Mouse (Mus musculus) liver, embryonic 16.5 days (tissue): Measurements from ENCODE around the gene Alk. TPM values are rescaled to one million over a fixed set of nuclear protein-coding genes. Genes with fewer than 3 reads are reported as not detected.

Source experiments
- ATAC-seq: fragments of 200-750 bp; cut with Nextera tagmentation; 2 replicates; pipeline ENCODE4 v1.8.0; 2017; ENCODE audit warnings: low read depth, mild to moderate bottlenecking, moderate number of reproducible peaks, moderate library complexity
- H3K27ac ChIP-seq: fragments of 300-500 bp; sonication (generic); 2 replicates; pipeline ENCODE4 v1.5.1; 2014; ENCODE audit warnings: mild to moderate bottlenecking, low read length
- H3K27me3 ChIP-seq: fragments of 300-500 bp; sonication (generic); 2 replicates; pipeline ENCODE4 v1.6.1; 2014; ENCODE audit warnings: low read depth, low read length, mixed read lengths; ENCODE audit not compliant: control insufficient read depth, insufficient read depth
- H3K36me3 ChIP-seq: fragments of 300-500 bp; sonication (generic); 2 replicates; pipeline ENCODE4 v1.6.1; 2014; ENCODE audit warnings: mild to moderate bottlenecking; ENCODE audit not compliant: control insufficient read depth, insufficient read depth
- H3K4me1 ChIP-seq: fragments of 300-500 bp; sonication (generic); 2 replicates; pipeline ENCODE4 v1.6.1; 2014; ENCODE audit warnings: low read depth, low read length, mixed read lengths; ENCODE audit not compliant: control insufficient read depth
- H3K4me2 ChIP-seq: fragments of 300-500 bp; sonication (generic); 2 replicates; pipeline ENCODE4 v1.6.1; 2014; ENCODE audit warnings: low read depth, low read length, mixed read lengths
- H3K4me3 ChIP-seq: fragments of 300-500 bp; sonication (generic); 2 replicates; pipeline ENCODE4 v1.5.1; 2014; ENCODE audit warnings: low read depth, mild to moderate bottlenecking, low read length
- H3K9ac ChIP-seq: fragments of 300-500 bp; sonication (generic); 2 replicates; pipeline ENCODE4 v1.6.1; 2014; ENCODE audit warnings: low read depth, low read length
- H3K9me3 ChIP-seq: fragments of 300-500 bp; sonication (generic); replicated peaks from 2 replicates; pipeline ENCODE4 v1.6.1; 2016; ENCODE audit warnings: low read length; ENCODE audit not compliant: control insufficient read depth
- WGBS: fragments of 180-500 bp; shearing (Covaris S2); extraction: QIAGEN DNeasy Blood & Tissue Kit; methylation state at CpG from one replicate; pipeline ENCODE4 v1.1.7; 2014; ENCODE audit not compliant: insufficient replicate concordance; 5-methylcytosine and 5-hydroxymethylcytosine counted together
- polyA plus RNA-seq: library from polyadenylated mRNA; unstranded; fragments of >200 nt; fragmentation: Nextera tagmentation; extraction: Ambion mirVana; gene quantifications from 2 replicates; pipeline ENCODE4 v1.2.1, GENCODE M21; 2015

The Alk gene
- polyA plus RNA-seq, 1 experiment from 2014 or later: 0.07 TPM

DNA sequence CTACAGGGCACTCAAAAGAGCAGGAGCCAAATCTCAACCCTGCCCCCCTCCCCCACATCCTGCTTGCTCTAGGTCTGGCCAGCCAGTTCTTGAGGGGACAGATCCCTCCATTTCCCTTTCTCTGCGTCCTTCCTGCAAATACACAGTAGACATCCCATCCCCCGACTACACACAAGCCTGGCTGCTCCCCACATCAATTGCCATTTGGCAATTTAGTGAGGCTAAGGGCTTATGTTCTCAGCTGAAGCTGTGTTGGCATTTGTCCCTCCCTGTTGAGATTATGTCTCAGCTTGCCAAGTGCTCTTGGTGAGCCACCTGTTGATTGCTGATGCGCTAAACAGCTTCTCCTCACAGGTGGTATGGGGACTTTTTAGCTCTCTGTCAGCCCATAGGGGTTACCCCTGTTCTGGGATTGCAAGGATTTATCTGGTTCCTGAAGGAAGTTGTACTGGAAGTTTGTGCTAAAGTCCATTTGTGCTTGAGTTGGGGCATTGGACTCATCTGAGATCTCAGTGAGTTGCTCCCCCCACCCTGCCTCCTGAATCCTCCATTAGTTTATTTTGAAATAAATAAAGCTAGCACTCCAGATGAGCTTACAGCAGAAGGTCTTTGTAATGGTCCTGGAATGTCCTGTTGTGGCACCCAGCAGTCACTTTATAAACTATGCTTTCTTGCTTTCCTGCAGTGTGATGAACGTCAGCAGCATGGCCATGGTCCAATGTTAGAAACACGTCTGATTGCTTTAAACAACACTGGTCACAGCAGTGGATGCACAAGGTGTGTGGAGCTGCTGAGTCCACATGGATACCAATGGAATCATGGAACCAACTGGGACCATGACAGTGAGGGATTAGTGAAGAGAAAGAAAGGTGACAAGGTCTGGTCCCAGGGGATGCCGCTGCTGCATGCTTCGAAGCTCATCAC, 353.7 kb downstream of the Alk start:
- H3K9me3 ChIP-seq: no peaks in the 10 kb centered on the region
- WGBS: 49% methylated on average over 7 of the region's 7 CpGs
- H3K27me3 ChIP-seq: no peaks in the 10 kb centered on the region
- no peak overlapping the region for H3K4me2 ChIP-seq
- no peak overlapping the region for H3K4me3 ChIP-seq
- H3K9ac ChIP-seq: no peak overlapping the region
- ATAC-seq: no peak
- no peak overlapping the region for H3K27ac ChIP-seq
- H3K4me1 ChIP-seq: no peaks in the 10 kb centered on the region
- H3K36me3 ChIP-seq: no peaks in the 10 kb centered on the region

DNA sequence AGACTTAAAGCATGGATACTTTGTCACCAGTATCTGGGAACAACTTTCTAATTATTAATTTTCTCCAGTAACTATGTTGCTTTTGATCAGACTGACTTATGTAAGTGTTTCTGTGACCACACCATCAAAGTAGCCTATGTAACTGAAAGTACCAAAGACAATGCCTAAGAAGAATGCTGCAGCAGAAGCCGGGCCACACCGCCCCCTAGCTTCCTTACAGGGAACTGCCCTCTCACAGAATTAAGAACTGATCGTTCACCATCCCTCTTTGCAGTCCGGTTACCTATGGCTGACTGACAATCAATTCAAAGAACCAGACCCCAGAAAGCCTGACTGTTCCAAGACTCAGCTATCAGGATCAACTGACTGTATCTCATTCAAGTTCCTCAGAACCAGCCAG, 362.4 kb downstream of the Alk start:
- Histone ChIP-seq H3K36me3 (no peaks in the 10 kb centered on the region), H3K4me3 (no peak overlapping the region), H3K9ac (no peak overlapping the region), H3K4me1 (no peaks in the 10 kb centered on the region), H3K4me2 (no peak overlapping the region), H3K9me3 (no peaks in the 10 kb centered on the region), H3K27ac (no peak overlapping the region), H3K27me3 (no peaks in the 10 kb centered on the region)
- 28% methylated on average over 4 of the region's 4 CpGs for WGBS
- ATAC-seq: no peak

DNA sequence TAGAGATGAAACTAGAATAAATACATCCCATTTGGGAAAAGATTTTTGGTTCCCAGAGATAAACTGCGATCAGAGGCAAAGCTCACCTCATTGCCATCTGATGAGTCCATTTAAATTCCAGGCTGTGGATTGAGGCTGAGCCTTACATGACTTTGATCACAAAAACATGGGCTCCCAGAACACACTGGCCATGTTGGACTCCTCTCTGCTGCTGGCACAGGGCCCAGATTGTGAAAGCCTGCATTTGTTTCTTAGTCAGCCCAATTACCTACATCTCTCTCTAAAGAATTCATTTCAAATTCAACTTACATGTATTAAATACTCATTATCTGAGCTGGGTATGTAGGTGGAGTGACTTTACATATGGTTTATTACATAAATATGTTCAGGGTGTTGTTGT, 367.1 kb downstream of the Alk start:
- Histone ChIP-seq H3K4me3 (no peak overlapping the region), H3K27me3 (no peaks in the 10 kb centered on the region), H3K4me1 (no peaks in the 10 kb centered on the region), H3K4me2 (no peak overlapping the region), H3K36me3 (no peaks in the 10 kb centered on the region), H3K9ac (no peak overlapping the region), H3K9me3 (no peaks in the 10 kb centered on the region), H3K27ac (no peak overlapping the region)
- no peak for ATAC-seq
- WGBS: 61% methylated on average over 1 of the region's 1 CpGs

DNA sequence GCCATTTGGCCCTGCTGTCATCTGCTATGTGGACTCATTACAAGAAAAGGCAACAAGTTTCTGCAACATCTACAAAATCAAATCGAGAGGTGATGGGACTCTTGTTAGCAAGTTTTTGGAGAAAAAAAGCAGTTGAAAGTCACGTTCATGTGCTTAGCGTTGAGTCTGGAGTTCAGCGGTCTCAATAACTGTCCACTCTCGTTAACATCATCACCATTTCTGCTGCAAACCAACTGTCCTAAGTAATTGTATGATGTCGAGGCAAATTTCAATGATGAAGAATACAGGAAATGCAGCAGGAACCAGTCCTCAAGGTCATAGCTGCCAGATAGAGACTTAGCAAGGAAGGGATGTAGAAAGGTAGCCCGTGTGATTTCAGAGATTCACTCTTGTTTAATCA, 373.5 kb downstream of the Alk start:
- H3K9ac ChIP-seq: no peak overlapping the region
- no peaks in the 10 kb centered on the region for H3K27me3 ChIP-seq
- H3K4me2 ChIP-seq: no peak overlapping the region
- WGBS: 65% methylated on average over 7 of the region's 7 CpGs
- H3K27ac ChIP-seq: no peak overlapping the region
- H3K4me3 ChIP-seq: no peak overlapping the region
- H3K36me3 ChIP-seq: no peaks in the 10 kb centered on the region
- no peaks in the 10 kb centered on the region for H3K4me1 ChIP-seq
- H3K9me3 ChIP-seq: no peaks in the 10 kb centered on the region
- ATAC-seq: no peak

DNA sequence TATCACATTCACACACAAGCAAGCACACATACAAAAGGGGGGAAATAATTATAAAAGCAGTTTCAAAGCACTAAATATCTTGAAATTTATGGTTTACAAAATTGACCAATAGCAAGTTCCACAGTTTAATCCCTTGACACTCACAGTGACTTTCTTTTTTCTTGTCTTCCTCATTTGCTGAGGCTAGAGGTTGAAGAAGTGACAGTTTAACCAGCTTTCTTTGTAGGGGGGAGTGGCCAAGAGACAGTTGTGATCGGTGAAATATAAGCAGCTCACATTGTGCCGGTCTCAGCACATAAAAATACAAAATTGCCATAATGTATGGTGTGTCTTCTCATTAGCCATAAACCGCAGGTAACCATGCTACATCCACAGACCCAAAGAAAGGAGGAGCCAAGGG, 385.6 kb downstream of the Alk start:
- H3K9ac ChIP-seq: no peak overlapping the region
- no peak for ATAC-seq
- H3K4me2 ChIP-seq: no peak overlapping the region
- H3K4me1 ChIP-seq: no peaks in the 10 kb centered on the region
- no peaks in the 10 kb centered on the region for H3K9me3 ChIP-seq
- H3K36me3 ChIP-seq: no peaks in the 10 kb centered on the region
- H3K27me3 ChIP-seq: no peaks in the 10 kb centered on the region
- no peak overlapping the region for H3K27ac ChIP-seq
- whole genome bisulfite sequencing: 42% methylated on average over 3 of the region's 3 CpGs
- H3K4me3 ChIP-seq: no peak overlapping the region

DNA sequence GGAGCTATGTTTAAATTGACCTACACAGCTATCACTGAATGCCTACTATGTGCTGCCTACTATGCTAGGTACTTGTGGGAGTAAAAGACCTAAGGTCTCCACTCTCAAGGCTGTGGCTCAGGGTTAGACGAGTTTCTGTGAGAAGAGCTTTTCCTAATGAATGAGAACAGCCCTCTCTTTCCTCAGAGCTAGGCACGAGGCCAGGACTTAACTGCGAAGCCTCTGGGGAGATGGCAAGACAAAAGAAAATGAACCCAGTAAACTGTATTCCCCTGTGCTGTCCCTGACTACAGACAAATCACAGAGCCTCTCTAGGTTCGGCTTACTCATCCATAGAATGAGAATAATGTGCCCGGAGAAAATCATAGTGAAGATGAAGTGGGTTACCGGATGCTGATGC, 406.9 kb downstream of the Alk start:
- H3K4me2 ChIP-seq: no peak overlapping the region
- H3K36me3 ChIP-seq: no peaks in the 10 kb centered on the region
- no peak for ATAC-seq
- H3K27me3 ChIP-seq: no peaks in the 10 kb centered on the region
- no peak overlapping the region for H3K27ac ChIP-seq
- no peak overlapping the region for H3K4me3 ChIP-seq
- no peaks in the 10 kb centered on the region for H3K4me1 ChIP-seq
- H3K9me3 ChIP-seq: no peaks in the 10 kb centered on the region
- 60% methylated on average over 6 of the region's 6 CpGs for WGBS
- no peak overlapping the region for H3K9ac ChIP-seq

DNA sequence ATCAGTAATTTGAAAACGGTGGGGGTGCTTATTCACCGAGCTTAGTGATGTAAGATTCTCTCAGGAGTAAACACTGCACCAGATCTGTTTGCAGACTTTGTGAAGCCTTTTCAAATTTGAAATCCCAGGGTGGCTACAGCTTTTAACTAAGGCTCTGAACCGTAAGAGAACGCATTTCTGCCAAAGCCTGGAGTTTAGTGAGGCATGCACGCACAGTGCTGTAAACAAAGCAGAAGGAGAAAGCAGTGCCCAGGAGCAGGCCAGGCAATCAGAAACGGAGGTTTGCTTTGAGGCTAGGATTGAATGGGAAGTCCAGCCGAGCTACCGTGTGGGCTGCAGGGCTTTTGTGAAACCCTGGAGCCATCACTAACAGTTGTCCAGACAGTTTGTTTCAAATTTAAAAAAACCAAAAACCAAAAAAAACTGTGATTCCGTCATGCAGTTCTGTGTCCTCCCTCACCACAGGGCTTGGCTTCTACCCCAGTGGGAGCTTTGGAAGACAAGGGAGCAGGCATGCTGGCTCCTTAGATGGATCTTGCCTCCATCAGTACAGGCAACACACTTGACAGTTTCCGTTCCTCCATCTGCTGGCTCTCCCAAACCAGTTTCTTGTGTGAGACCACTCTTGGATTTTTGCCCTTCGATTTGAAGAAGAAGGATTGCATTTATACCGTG, 409.3 kb downstream of the Alk start:
- Histone ChIP-seq H3K36me3 (no peaks in the 10 kb centered on the region), H3K9me3 (no peaks in the 10 kb centered on the region), H3K4me3 (no peak overlapping the region), H3K4me1 (no peaks in the 10 kb centered on the region), H3K27me3 (no peaks in the 10 kb centered on the region), H3K27ac (no peak overlapping the region), H3K4me2 (no peak overlapping the region), H3K9ac (no peak overlapping the region)
- ATAC-seq: no peak
- WGBS: 39% methylated on average over 12 of the region's 12 CpGs

DNA sequence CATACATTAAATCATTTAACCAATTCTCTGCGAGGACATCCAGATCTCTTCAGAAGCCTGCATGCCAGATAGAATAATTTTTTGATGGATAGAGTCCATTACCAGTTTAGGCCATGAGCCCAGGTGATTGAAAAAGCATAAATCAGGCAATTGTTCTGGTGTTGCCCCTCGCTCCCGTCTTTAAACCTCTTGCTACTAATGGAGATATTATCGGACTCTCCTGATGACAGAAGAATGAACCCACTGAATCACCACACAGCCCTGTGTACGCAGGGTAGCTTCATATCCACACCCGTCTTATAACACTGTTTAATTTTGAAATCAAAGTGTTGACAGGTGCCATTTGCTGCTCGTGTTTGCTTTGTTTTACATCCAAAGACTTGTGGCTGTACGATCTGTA, 413.9 kb downstream of the Alk start:
- no peak overlapping the region for H3K27ac ChIP-seq
- H3K9me3 ChIP-seq: no peaks in the 10 kb centered on the region
- H3K36me3 ChIP-seq: no peaks in the 10 kb centered on the region
- no peaks in the 10 kb centered on the region for H3K27me3 ChIP-seq
- no peaks in the 10 kb centered on the region for H3K4me1 ChIP-seq
- H3K4me2 ChIP-seq: no peak overlapping the region
- 65% methylated on average over 8 of the region's 8 CpGs for WGBS
- no peak for ATAC-seq
- H3K4me3 ChIP-seq: no peak overlapping the region
- no peak overlapping the region for H3K9ac ChIP-seq

DNA sequence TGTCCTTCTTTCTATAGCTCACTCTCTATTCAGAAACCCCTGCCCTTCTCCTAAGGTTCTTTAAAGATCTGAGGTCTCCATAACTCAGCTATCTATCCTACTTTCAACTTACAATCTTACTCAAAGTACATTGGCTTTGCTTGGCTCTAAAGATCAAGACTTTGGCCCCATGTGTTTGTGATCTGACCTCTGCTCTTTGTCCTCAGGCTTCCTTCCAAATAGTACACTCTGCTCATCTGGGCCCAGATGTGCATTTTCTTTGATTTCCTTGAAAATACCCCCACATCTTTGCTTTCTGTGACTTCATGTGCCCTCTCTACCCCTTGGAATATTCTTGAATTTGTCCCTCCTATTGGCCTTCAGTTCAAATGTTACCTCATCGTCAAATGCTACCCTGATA, 417.4 kb downstream of the Alk start:
- Histone ChIP-seq H3K27me3 (no peaks in the 10 kb centered on the region), H3K27ac (no peak overlapping the region), H3K4me3 (no peak overlapping the region), H3K9ac (no peak overlapping the region), H3K4me1 (no peaks in the 10 kb centered on the region), H3K4me2 (no peak overlapping the region), H3K36me3 (no peaks in the 10 kb centered on the region), H3K9me3 (no peaks in the 10 kb centered on the region)
- no peak for ATAC-seq
- WGBS: 68% methylated on average over 1 of the region's 1 CpGs
